Mouse (Mus musculus) midbrain, postnatal 0 days (tissue): ENCODE data around the gene Sez6l. TPM values are rescaled to one million over a fixed set of nuclear protein-coding genes. Genes with fewer than 3 reads are reported as not detected.

Experiments
- ATAC-seq: fragments of 200-750 bp; cut with Nextera tagmentation; 2 replicates; pipeline ENCODE4 v1.8.0; 2017; ENCODE audit warnings: moderate number of reproducible peaks, mild to moderate bottlenecking, moderate TSS enrichment, moderate library complexity; ENCODE audit not compliant: low FRiP score
- DNase-seq: peaks from one replicate; pipeline ENCODE4 v3.0.0-alpha.2; 2015; ENCODE audit warnings: low spot score
- H3K27ac ChIP-seq: fragments of 300-500 bp; sonication (generic); 2 replicates; pipeline ENCODE4 v1.5.1; 2014; ENCODE audit warnings: low read depth, mild to moderate bottlenecking, low read length, mixed read lengths
- H3K27me3 ChIP-seq: fragments of 300-500 bp; sonication (generic); 2 replicates; pipeline ENCODE4 v1.6.1; 2014; ENCODE audit warnings: low read length, control low read depth, mixed read lengths; ENCODE audit not compliant: insufficient read depth
- H3K36me3 ChIP-seq: fragments of 300-500 bp; sonication (generic); 2 replicates; pipeline ENCODE4 v1.6.1; 2014; ENCODE audit warnings: low read length, control low read depth, mixed read lengths; ENCODE audit not compliant: insufficient read depth
- H3K4me1 ChIP-seq: fragments of 300-500 bp; sonication (generic); 2 replicates; pipeline ENCODE4 v1.6.1; 2014; ENCODE audit warnings: mild to moderate bottlenecking, control low read depth, antibody characterized with exemption, low read length, mixed read lengths; ENCODE audit not compliant: insufficient read depth
- H3K4me2 ChIP-seq: fragments of 300-500 bp; sonication (generic); 2 replicates; pipeline ENCODE4 v1.6.1; 2014; ENCODE audit warnings: low read depth, mild to moderate bottlenecking, low read length, mixed read lengths; ENCODE audit not compliant: poor library complexity, severe bottlenecking
- H3K4me3 ChIP-seq: fragments of 300-500 bp; sonication (generic); 2 replicates; pipeline ENCODE4 v1.5.1; 2014; ENCODE audit warnings: low read depth, mild to moderate bottlenecking, low read length, moderate library complexity
- H3K9ac ChIP-seq: fragments of 300-500 bp; sonication (generic); replicated peaks from 2 replicates; pipeline ENCODE4 v1.6.1; 2014; ENCODE audit warnings: mild to moderate bottlenecking, low read length, moderate library complexity, mixed read lengths; ENCODE audit not compliant: poor library complexity, severe bottlenecking
- H3K9me3 ChIP-seq: fragments of 300-500 bp; sonication (generic); 2 replicates; pipeline ENCODE4 v1.6.1; 2016; ENCODE audit warnings: low read length, control low read depth
- CTCF ChIP-seq: IDR thresholded peaks from 2 replicates; pipeline ENCODE4 v1.5.1; 2016; ENCODE audit warnings: antibody characterized with exemption, mild to moderate bottlenecking
- WGBS: fragments of 180-500 bp; shearing (Covaris S2); extraction: QIAGEN DNeasy Blood & Tissue Kit; methylation state at CpG from one replicate; pipeline ENCODE4 v1.1.7; 2014; 5-methylcytosine and 5-hydroxymethylcytosine counted together
- polyA plus RNA-seq: library from polyadenylated mRNA; unstranded; fragments of >200 nt; fragmentation: Nextera tagmentation; extraction: Ambion mirVana; gene quantifications from 2 replicates; pipeline ENCODE4 v1.2.1, GENCODE M21; 2015
- total RNA-seq: library from RNA; depleted of rRNA; stranded (reverse); fragments of >200 nt; gene quantifications from 2 replicates; pipeline ENCODE4 v1.2.3, GENCODE M21; 2014

Sez6l gene
- total and polyA plus RNA-seq, 2 experiments from 2014 or later, result 65.7 to 101 TPM

GRCm38 (mm10) chr5:112617602-112618247 is 40.7 kb upstream of the Sez6l start:
- H3K27me3 ChIP-seq, result no peaks in the 10 kb centered on the region
- H3K4me3 ChIP-seq, result no peak overlapping the region
- no peak overlapping the region for H3K4me2 ChIP-seq
- ATAC-seq (no peak), DNase-seq (peak; percentile 70)
- H3K36me3 ChIP-seq, result no peaks in the 10 kb centered on the region
- no peak overlapping the region for H3K27ac ChIP-seq
- no peak for TF ChIP-seq CTCF
- no peaks in the 10 kb centered on the region for H3K9me3 ChIP-seq
- H3K4me1 ChIP-seq, result peaks cover 5% of the 10 kb centered on the region; the same call in 1 of the 2 replicates
- no peak overlapping the region for H3K9ac ChIP-seq
- WGBS, result 60% methylated on average over 16 of the region's 16 CpGs

- Histone ChIP-seq H3K4me3 (no peak overlapping the region), H3K27me3 (no peaks in the 10 kb centered on the region), H3K4me2 (no peak overlapping the region), H3K4me1 (peaks cover 5% of the 10 kb centered on the region; the same call in 1 of the 2 replicates), H3K36me3 (no peaks in the 10 kb centered on the region), H3K9me3 (no peaks in the 10 kb centered on the region), H3K27ac (no peak overlapping the region), H3K9ac (no peak overlapping the region)
- no peak for TF ChIP-seq CTCF
- WGBS, result 43% methylated on average over 7 of the region's 7 CpGs
- ATAC-seq (no peak), DNase-seq (no peak)
These were observed 39.1 kb upstream of the Sez6l start for GRCm38 (mm10) chr5:112615946-112616617.

GRCm38 (mm10) chr5:112607867-112608516 is 31.0 kb upstream of the Sez6l start:
- H3K4me3 ChIP-seq, result no peak overlapping the region
- 38% methylated on average over 9 of the region's 9 CpGs for WGBS
- H3K27me3 ChIP-seq, result no peaks in the 10 kb centered on the region
- TF ChIP-seq CTCF, result no peak
- DNase-seq, result no peak
- H3K9ac ChIP-seq, result no peak overlapping the region
- no peak overlapping the region for H3K4me2 ChIP-seq
- H3K9me3 ChIP-seq, result no peaks in the 10 kb centered on the region
- ATAC-seq, result no peak
- H3K4me1 ChIP-seq, result peaks cover 15% of the 10 kb centered on the region; the same call in 1 of the 2 replicates
- H3K27ac ChIP-seq, result 0 out of 2 replicates have a peak overlapping the region, but pooled peaks have one; percentile 12
- H3K36me3 ChIP-seq, result no peaks in the 10 kb centered on the region

GRCm38 (mm10) chr5:112607119-112607518 is 30.1 kb upstream of the Sez6l start:
- WGBS, result 47% methylated on average over 2 of the region's 2 CpGs
- H3K9me3 ChIP-seq, result no peaks in the 10 kb centered on the region
- no peak overlapping the region for H3K9ac ChIP-seq
- no peak overlapping the region for H3K4me3 ChIP-seq
- H3K36me3 ChIP-seq, result no peaks in the 10 kb centered on the region
- H3K27me3 ChIP-seq, result no peaks in the 10 kb centered on the region
- peaks cover 15% of the 10 kb centered on the region; the same call in 1 of the 2 replicates for H3K4me1 ChIP-seq
- ATAC-seq (no peak), DNase-seq (no peak)
- TF ChIP-seq CTCF, result no peak
- H3K27ac ChIP-seq, result no peak overlapping the region
- no peak overlapping the region for H3K4me2 ChIP-seq

- no peaks in the 10 kb centered on the region for H3K9me3 ChIP-seq
- no peak for TF ChIP-seq CTCF
- H3K27ac ChIP-seq, result no peak overlapping the region
- H3K4me1 ChIP-seq, result peaks cover 15% of the 10 kb centered on the region
- H3K4me3 ChIP-seq, result no peak overlapping the region
- DNase-seq (no peak), ATAC-seq (no peak)
- H3K9ac ChIP-seq, result no peak overlapping the region
- H3K36me3 ChIP-seq, result no peaks in the 10 kb centered on the region
- no peaks in the 10 kb centered on the region for H3K27me3 ChIP-seq
- H3K4me2 ChIP-seq, result no peak overlapping the region
- WGBS, result 77% methylated on average over 14 of the region's 14 CpGs
These were observed 28.4 kb upstream of the Sez6l start for GRCm38 (mm10) chr5:112605371-112605770.

- Histone ChIP-seq H3K27ac (no peak overlapping the region), H3K4me1 (peaks cover 15% of the 10 kb centered on the region)
- 58% methylated on average over 1 of the region's 1 CpGs for WGBS
These were observed 27.3 kb upstream of the Sez6l start for GRCm38 (mm10) chr5:112604251-112604650.

More at GRCm38 (mm10) chr5:112604251-112604650, 27.3 kb upstream of the Sez6l start:
- Histone ChIP-seq H3K9ac (no peak overlapping the region), H3K4me2 (no peak overlapping the region), H3K9me3 (no peaks in the 10 kb centered on the region), H3K27me3 (no peaks in the 10 kb centered on the region), H3K36me3 (no peaks in the 10 kb centered on the region), H3K4me3 (no peak overlapping the region)
- no peak for TF ChIP-seq CTCF
- no peak for ATAC-seq
- DNase-seq, result no peak
